Mouse (Mus musculus): ENCODE data around the gene Mrps2. TPM values are rescaled to one million over a fixed set of nuclear protein-coding genes. Genes with fewer than 3 reads are reported as not detected.

Mrps2 gene
- polyA plus RNA-seq, 1 experiment = 32.4 TPM

GRCm38 (mm10) chr2:28432811-28433210, 35.1 kb upstream of the Mrps2 start:
- Histone ChIP-seq H3K27me3 (ENCODE audit: control insufficient read depth, insufficient read depth, insufficient read length) (peaks cover 10% of the 10 kb centered on the region), H3K4me2 (ENCODE audit: low read depth) (no peak overlapping the region), H3ac (ENCODE audit: control insufficient read depth, insufficient read length) (no peak overlapping the region), H3K4me3 (no peak overlapping the region), H3K79me2 (ENCODE audit: control insufficient read depth, insufficient read depth) (no peaks in the 10 kb centered on the region), H3K36me3 (ENCODE audit: control insufficient read depth, insufficient read depth) (no peaks in the 10 kb centered on the region)
- TF ChIP-seq MYOD1 (IDR thresholded peaks at IDR 0.05; ENCODE audit: control insufficient read depth in 1 of 3, insufficient read length in 2 of 3, low read depth in 2 of 3) = no peak
- no peak for TF ChIP-seq TCF3 (IDR thresholded peaks at IDR 0.05; ENCODE audit: insufficient read length, low read depth)
- no peak for TF ChIP-seq MAX (IDR thresholded peaks at IDR 0.05; ENCODE audit: low read depth)
- TF ChIP-seq TCF12 (IDR thresholded peaks at IDR 0.05; ENCODE audit: insufficient read depth, poor library complexity, severe bottlenecking) = no peak
- TF ChIP-seq POLR2AphosphoS2 (IDR thresholded peaks at IDR 0.05; ENCODE audit: insufficient read length, low read depth) = no peak
- no peak for TF ChIP-seq E2F4 (IDR thresholded peaks at IDR 0.05; ENCODE audit: insufficient read depth)
- no peak for TF ChIP-seq POLR2A (IDR thresholded peaks at IDR 0.05; ENCODE audit: insufficient read length, low read depth)
- no peak for TF ChIP-seq CEBPB (IDR thresholded peaks at IDR 0.05; ENCODE audit: insufficient read depth, poor library complexity, severe bottlenecking)
- TF ChIP-seq MYOG (IDR thresholded peaks at IDR 0.05; ENCODE audit: control insufficient read depth in 1 of 3, insufficient read depth in 1 of 3, insufficient read length in 2 of 3, low read depth in 2 of 3) = no peak
- TF ChIP-seq REST (IDR thresholded peaks at IDR 0.05; ENCODE audit: insufficient read depth, insufficient read length) = no peak
- no peak for TF ChIP-seq USF1 (IDR thresholded peaks at IDR 0.05; ENCODE audit: low read depth)

- no peak for TF ChIP-seq POLR2AphosphoS2 (IDR thresholded peaks at IDR 0.05; ENCODE audit: insufficient read length, low read depth)
- TF ChIP-seq USF1 (IDR thresholded peaks at IDR 0.05; ENCODE audit: low read depth) = no peak
- TF ChIP-seq TCF3 (IDR thresholded peaks at IDR 0.05; ENCODE audit: insufficient read length, low read depth) = no peak
- no peak for TF ChIP-seq REST (IDR thresholded peaks at IDR 0.05; ENCODE audit: insufficient read depth, insufficient read length)
- TF ChIP-seq SRF (IDR thresholded peaks at IDR 0.05; ENCODE audit: control insufficient read depth, insufficient read length, low read depth) = no peak
- no peak for TF ChIP-seq MYOD1 (IDR thresholded peaks at IDR 0.05; ENCODE audit: control insufficient read depth in 1 of 3, insufficient read length in 2 of 3, low read depth in 2 of 3)
- no peak for TF ChIP-seq MAX (IDR thresholded peaks at IDR 0.05; ENCODE audit: low read depth)
- no peak for TF ChIP-seq TCF12 (IDR thresholded peaks at IDR 0.05; ENCODE audit: insufficient read depth, poor library complexity, severe bottlenecking)
- TF ChIP-seq POLR2A (IDR thresholded peaks at IDR 0.05; ENCODE audit: insufficient read length, low read depth) = no peak
- no peak for TF ChIP-seq E2F4 (IDR thresholded peaks at IDR 0.05; ENCODE audit: insufficient read depth)
- no peak for TF ChIP-seq CEBPB (IDR thresholded peaks at IDR 0.05; ENCODE audit: insufficient read depth, poor library complexity, severe bottlenecking)
- no peak overlapping the region for H3K4me2 ChIP-seq (ENCODE audit: low read depth)
- H3K79me2 ChIP-seq (ENCODE audit: control insufficient read depth, insufficient read depth) = no peaks in the 10 kb centered on the region
- peaks cover 10% of the 10 kb centered on the region for H3K27me3 ChIP-seq (ENCODE audit: control insufficient read depth, insufficient read depth, insufficient read length)
- no peak overlapping the region for H3ac ChIP-seq (ENCODE audit: control insufficient read depth, insufficient read length)
- H3K36me3 ChIP-seq (ENCODE audit: control insufficient read depth, insufficient read depth) = no peaks in the 10 kb centered on the region
- H3K4me3 ChIP-seq = no peak overlapping the region
Observed at GRCm38 (mm10) chr2:28433512-28433911, 34.4 kb upstream of the Mrps2 start.

- no peak overlapping the region for H3ac ChIP-seq (ENCODE audit: control insufficient read depth, insufficient read length)
- no peaks in the 10 kb centered on the region for H3K36me3 ChIP-seq (ENCODE audit: control insufficient read depth, insufficient read depth)
- H3K4me2 ChIP-seq (ENCODE audit: low read depth) = no peak overlapping the region
- no peaks in the 10 kb centered on the region for H3K79me2 ChIP-seq (ENCODE audit: control insufficient read depth, insufficient read depth)
- no peak overlapping the region for H3K4me3 ChIP-seq
- H3K27me3 ChIP-seq (ENCODE audit: control insufficient read depth, insufficient read depth, insufficient read length) = peaks cover 4% of the 10 kb centered on the region
- no peak for TF ChIP-seq SRF (IDR thresholded peaks at IDR 0.05; ENCODE audit: control insufficient read depth, insufficient read length, low read depth)
Observed at GRCm38 (mm10) chr2:28435401-28435800, 32.5 kb upstream of the Mrps2 start.

- TF ChIP-seq TCF3 (IDR thresholded peaks at IDR 0.05; ENCODE audit: insufficient read length, low read depth) = no peak
- no peak for TF ChIP-seq POLR2AphosphoS2 (IDR thresholded peaks at IDR 0.05; ENCODE audit: insufficient read length, low read depth)
- TF ChIP-seq USF1 (IDR thresholded peaks at IDR 0.05; ENCODE audit: low read depth) = no peak
- no peak for TF ChIP-seq E2F4 (IDR thresholded peaks at IDR 0.05; ENCODE audit: insufficient read depth)
- no peak for TF ChIP-seq TCF12 (IDR thresholded peaks at IDR 0.05; ENCODE audit: insufficient read depth, poor library complexity, severe bottlenecking)
- TF ChIP-seq REST (IDR thresholded peaks at IDR 0.05; ENCODE audit: insufficient read depth, insufficient read length) = no peak
- no peak for TF ChIP-seq MYOD1 (IDR thresholded peaks at IDR 0.05; ENCODE audit: control insufficient read depth in 1 of 3, insufficient read length in 2 of 3, low read depth in 2 of 3)
- TF ChIP-seq SRF (IDR thresholded peaks at IDR 0.05; ENCODE audit: control insufficient read depth, insufficient read length, low read depth) = no peak
- TF ChIP-seq MAX (IDR thresholded peaks at IDR 0.05; ENCODE audit: low read depth) = no peak
- no peak for TF ChIP-seq MYOG (IDR thresholded peaks at IDR 0.05; ENCODE audit: control insufficient read depth in 1 of 3, insufficient read depth in 1 of 3, insufficient read length in 2 of 3, low read depth in 2 of 3)
- no peak for TF ChIP-seq CEBPB (IDR thresholded peaks at IDR 0.05; ENCODE audit: insufficient read depth, poor library complexity, severe bottlenecking)
- TF ChIP-seq POLR2A (IDR thresholded peaks at IDR 0.05; ENCODE audit: insufficient read length, low read depth) = no peak
- no peak overlapping the region for H3ac ChIP-seq (ENCODE audit: control insufficient read depth, insufficient read length)
- peaks cover 1% of the 10 kb centered on the region for H3K27me3 ChIP-seq (ENCODE audit: control insufficient read depth, insufficient read depth, insufficient read length)
- H3K4me3 ChIP-seq = no peak overlapping the region
- no peaks in the 10 kb centered on the region for H3K79me2 ChIP-seq (ENCODE audit: control insufficient read depth, insufficient read depth)
- H3K4me2 ChIP-seq (ENCODE audit: low read depth) = no peak overlapping the region
- H3K36me3 ChIP-seq (ENCODE audit: control insufficient read depth, insufficient read depth) = no peaks in the 10 kb centered on the region
Observed at GRCm38 (mm10) chr2:28440842-28441241, 27.0 kb upstream of the Mrps2 start.

GRCm38 (mm10) chr2:28445082-28445481, 22.8 kb upstream of the Mrps2 start:
- H3K36me3 ChIP-seq (ENCODE audit: control insufficient read depth, insufficient read depth) = no peaks in the 10 kb centered on the region
- H3K4me3 ChIP-seq = no peak overlapping the region
- no peak for TF ChIP-seq MAX (IDR thresholded peaks at IDR 0.05; ENCODE audit: low read depth)
- TF ChIP-seq TCF12 (IDR thresholded peaks at IDR 0.05; ENCODE audit: insufficient read depth, poor library complexity, severe bottlenecking) = no peak
- no peak for TF ChIP-seq CEBPB (IDR thresholded peaks at IDR 0.05; ENCODE audit: insufficient read depth, poor library complexity, severe bottlenecking)
- no peak for TF ChIP-seq POLR2A (IDR thresholded peaks at IDR 0.05; ENCODE audit: insufficient read length, low read depth)
- TF ChIP-seq TCF3 (IDR thresholded peaks at IDR 0.05; ENCODE audit: insufficient read length, low read depth) = no peak
- TF ChIP-seq MYOD1 (IDR thresholded peaks at IDR 0.05; ENCODE audit: control insufficient read depth in 1 of 3, insufficient read length in 2 of 3, low read depth in 2 of 3) = no peak
- TF ChIP-seq MYOG (IDR thresholded peaks at IDR 0.05; ENCODE audit: control insufficient read depth in 1 of 3, insufficient read depth in 1 of 3, insufficient read length in 2 of 3, low read depth in 2 of 3) = no peak
- TF ChIP-seq SRF (IDR thresholded peaks at IDR 0.05; ENCODE audit: control insufficient read depth, insufficient read length, low read depth) = no peak
- TF ChIP-seq E2F4 (IDR thresholded peaks at IDR 0.05; ENCODE audit: insufficient read depth) = no peak
- no peak for TF ChIP-seq REST (IDR thresholded peaks at IDR 0.05; ENCODE audit: insufficient read depth, insufficient read length)
- no peak for TF ChIP-seq USF1 (IDR thresholded peaks at IDR 0.05; ENCODE audit: low read depth)
- no peak for TF ChIP-seq POLR2AphosphoS2 (IDR thresholded peaks at IDR 0.05; ENCODE audit: insufficient read length, low read depth)
- H3ac ChIP-seq (ENCODE audit: control insufficient read depth, insufficient read length) = no peak overlapping the region
- no peaks in the 10 kb centered on the region for H3K79me2 ChIP-seq (ENCODE audit: control insufficient read depth, insufficient read depth)
- H3K4me2 ChIP-seq (ENCODE audit: low read depth) = no peak overlapping the region
- H3K27me3 ChIP-seq (ENCODE audit: control insufficient read depth, insufficient read depth, insufficient read length) = peaks cover 38% of the 10 kb centered on the region

Data from myocyte (in vitro differentiated cells).